Mouse (Mus musculus) right cerebral cortex, postnatal 36 days (tissue): ENCODE measurements around the gene Efnb3.
A peak's percentile ranks its signal among the peaks of the same experiment; 100 is the strongest.

Source experiments
- DNase-seq, 2 experiments: peaks; one replicate each; pipeline ENCODE4 v3.0.0; 2022; ENCODE audit warnings: low spot score in 2 of 2, mixed read lengths in 1 of 2

Efnb3 gene

GRCm38 (mm10) chr11:69584008-69584407 lies 24.0 kb upstream of the Efnb3 start:
- DNase-seq, result no peak

- DNase-seq, result no peak
Observed at GRCm38 (mm10) chr11:69582230-69582805, 22.3 kb upstream of the Efnb3 start.

- DNase-seq, result no peak
Observed at GRCm38 (mm10) chr11:69581814-69582213, 21.8 kb upstream of the Efnb3 start.

- DNase-seq, result peak; percentile 86 to 92
Observed at GRCm38 (mm10) chr11:69581147-69581688, 21.2 kb upstream of the Efnb3 start.

GRCm38 (mm10) chr11:69580572-69581146 lies 20.7 kb upstream of the Efnb3 start:
- no peak for DNase-seq

- peak; percentile 85 to 89 for DNase-seq
Observed at GRCm38 (mm10) chr11:69580091-69580514, 20.1 kb upstream of the Efnb3 start, which contains the start of the genes Wrap53 and Trp53. Gene Wrap53, minus strand, starts transcription at chr11:69580255. Gene Trp53, plus strand, starts transcription at chr11:69580359.

GRCm38 (mm10) chr11:69579128-69580017 lies 19.4 kb upstream of the Efnb3 start:
- DNase-seq, result peak; percentile 95 to 97

- no peak for DNase-seq
Observed at GRCm38 (mm10) chr11:69578301-69578700, 18.3 kb upstream of the Efnb3 start.

- no peak for DNase-seq
Observed at GRCm38 (mm10) chr11:69576307-69576706, 16.3 kb upstream of the Efnb3 start.

- no peak for DNase-seq
Observed at GRCm38 (mm10) chr11:69575220-69575619, 15.2 kb upstream of the Efnb3 start.

GRCm38 (mm10) chr11:69565131-69565530 lies 5.1 kb upstream of the Efnb3 start:
- DNase-seq, result no peak

- no peak for DNase-seq
Observed at GRCm38 (mm10) chr11:69564391-69564790, 4.4 kb upstream of the Efnb3 start.

GRCm38 (mm10) chr11:69563373-69563772 lies 3.4 kb upstream of the Efnb3 start:
- no peak for DNase-seq

- no peak for DNase-seq
Observed at GRCm38 (mm10) chr11:69560896-69561854, 1.2 kb upstream of the Efnb3 start.

- DNase-seq, result no peak
Observed at GRCm38 (mm10) chr11:69559183-69559582, 822 bp downstream of the Efnb3 start.

GRCm38 (mm10) chr11:69558756-69559155 lies 1.2 kb downstream of the Efnb3 start:
- no peak for DNase-seq

GRCm38 (mm10) chr11:69557381-69557958 lies 2.5 kb downstream of the Efnb3 start:
- DNase-seq, result no peak

GRCm38 (mm10) chr11:69554539-69555140 lies 5.4 kb downstream of the Efnb3 start:
- no peak for DNase-seq

- no peak for DNase-seq
Observed at GRCm38 (mm10) chr11:69553341-69553721, 6.7 kb downstream of the Efnb3 start.

- peak; percentile 42 to 60 for DNase-seq
Observed at GRCm38 (mm10) chr11:69552622-69553340, 7.2 kb downstream of the Efnb3 start.
